Mouse (Mus musculus): ENCODE data around the gene Ddrgk1.

The Ddrgk1 gene

DNA sequence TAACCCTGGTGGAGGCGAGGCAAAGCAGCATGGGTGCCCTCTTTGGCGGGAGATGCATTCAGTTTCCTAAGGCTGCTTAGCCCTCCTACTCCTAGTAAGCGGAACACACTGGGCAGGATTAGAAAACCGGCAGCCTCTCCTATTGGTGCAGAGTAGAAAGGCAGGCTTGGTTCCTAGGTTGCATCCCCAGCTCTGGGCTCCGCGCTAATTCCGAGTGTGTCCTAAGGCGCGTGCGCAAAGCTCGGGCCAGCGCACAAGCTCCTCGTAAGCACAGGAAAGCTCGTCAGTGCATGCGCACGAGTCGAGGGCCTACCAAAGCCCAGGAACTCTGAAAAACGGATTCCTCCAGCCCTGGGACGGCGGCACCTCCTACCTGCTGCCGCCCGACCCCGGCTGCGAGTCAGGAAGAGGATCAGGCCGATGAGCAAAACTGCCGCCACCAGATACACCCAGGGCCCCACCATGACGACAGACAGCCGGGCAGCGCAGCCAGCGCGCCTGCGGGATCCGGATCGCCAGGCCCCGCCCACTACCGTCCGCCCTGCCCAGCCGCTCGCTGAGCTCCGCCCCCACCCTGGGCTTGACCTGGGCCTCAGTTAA lies at the start of gene Ddrgk1:
TSS of gene Ddrgk1 (minus strand) at position 558 of the 600 bp plus-strand sequence.
- DNase-seq (ENCODE audit: low read depth), result peak; percentile 93

DNA sequence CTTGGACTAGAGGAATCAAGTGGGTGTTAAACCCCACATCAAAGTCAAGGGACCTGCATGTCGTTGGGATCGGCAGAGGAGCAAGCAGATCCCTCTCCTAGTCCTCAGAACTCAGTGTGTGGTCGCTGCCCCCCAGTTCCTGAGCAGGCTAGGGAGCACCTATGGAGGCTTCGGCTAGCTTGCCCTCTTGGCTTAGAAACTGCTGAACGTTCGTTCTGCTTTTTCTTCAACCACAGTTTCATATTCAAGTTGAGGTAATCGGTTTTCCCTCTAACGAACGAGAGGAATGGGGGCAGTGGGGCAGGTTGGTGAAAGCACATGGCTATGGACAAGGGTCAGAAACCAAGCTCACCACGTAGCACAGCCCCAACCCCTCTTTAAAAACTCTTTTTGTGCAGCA lies 42.6 kb upstream of the Ddrgk1 start:
- no peak for DNase-seq (ENCODE audit: low read depth)

DNA sequence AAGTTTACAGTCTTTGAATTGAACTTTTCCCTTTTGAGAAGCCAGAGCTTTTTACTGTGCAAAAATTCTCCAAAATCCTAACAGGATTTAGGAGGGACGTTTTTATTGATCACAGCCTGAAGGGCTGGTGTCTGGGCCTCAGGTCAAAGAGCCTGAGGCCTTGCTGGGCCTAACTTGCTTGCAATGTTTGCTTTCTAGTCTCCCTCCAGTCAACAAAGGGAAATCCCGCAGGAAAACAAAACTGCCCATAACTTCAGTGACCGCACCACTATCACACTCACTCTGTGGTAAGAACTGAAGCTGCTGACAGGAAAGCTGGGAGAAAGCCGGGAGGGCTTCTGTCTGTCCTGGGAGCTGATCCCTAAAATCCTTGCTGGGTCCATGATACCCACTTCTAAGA lies 42.1 kb upstream of the Ddrgk1 start:
- DNase-seq (ENCODE audit: low read depth), result no peak

DNA sequence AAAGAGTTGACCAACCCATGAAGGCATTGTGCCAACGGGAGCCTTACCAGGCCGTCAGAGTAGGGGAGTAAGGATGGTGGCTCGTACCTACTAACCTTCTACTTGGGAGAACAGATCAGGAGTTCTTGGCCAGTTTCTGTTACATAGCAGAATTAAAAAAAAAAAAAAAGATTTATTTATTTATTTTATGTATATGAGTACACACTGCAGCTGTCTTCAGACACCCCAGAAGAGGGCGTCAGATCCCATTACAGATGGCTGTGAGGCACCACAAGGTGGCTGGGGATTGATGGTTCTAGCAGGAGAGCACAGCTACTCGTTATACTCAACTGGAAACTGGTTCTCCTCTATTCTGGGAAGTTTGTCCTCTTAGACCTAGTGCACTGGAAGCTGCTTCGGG lies 40.7 kb upstream of the Ddrgk1 start:
- no peak for DNase-seq (ENCODE audit: low read depth)

DNA sequence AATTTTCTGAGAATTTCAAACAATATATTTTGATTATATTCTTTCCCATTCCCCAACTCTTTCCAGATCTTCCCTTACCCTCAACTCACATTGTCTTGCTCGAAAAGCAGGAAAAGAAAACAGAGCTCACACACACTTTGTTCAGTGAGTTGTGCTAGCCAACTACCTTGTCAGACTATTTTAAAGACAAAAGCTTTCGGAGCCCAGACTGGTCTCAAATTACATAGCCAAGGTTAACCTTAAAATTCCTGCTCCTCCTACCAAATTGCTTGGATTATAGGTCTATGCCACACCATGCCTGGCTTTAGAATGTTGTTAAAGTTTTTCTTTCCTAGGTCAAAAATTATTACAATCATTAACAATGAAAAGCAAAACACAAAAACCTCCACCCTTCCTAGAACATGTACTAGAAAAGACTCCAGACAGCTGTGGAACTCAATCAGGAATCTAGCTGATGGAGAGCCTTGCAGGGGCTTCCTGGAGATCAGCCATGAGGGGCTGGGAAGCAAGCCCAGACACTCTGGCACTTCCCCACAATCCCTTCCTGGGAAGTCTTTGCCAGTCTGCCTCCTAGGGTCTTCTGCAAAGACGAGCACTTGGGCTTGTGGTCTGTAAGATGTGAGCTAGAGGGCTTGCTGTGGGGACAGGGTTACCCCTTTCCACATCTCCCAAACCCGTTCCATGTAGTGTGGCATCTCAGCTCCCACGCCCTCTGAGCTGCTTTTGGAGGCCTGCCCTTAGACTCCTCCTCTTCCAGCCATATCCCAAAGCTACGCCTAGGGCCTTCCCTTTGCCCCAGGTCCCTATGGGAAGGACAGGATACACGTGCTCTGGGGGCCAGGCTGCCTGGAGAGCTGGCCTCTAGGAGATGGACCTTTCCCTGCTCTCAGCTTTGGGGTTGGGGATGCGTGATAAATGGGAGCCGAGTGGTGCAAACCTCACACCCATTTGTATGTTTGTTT lies 39.9 kb upstream of the Ddrgk1 start:
- DNase-seq (ENCODE audit: low read depth), result no peak

DNA sequence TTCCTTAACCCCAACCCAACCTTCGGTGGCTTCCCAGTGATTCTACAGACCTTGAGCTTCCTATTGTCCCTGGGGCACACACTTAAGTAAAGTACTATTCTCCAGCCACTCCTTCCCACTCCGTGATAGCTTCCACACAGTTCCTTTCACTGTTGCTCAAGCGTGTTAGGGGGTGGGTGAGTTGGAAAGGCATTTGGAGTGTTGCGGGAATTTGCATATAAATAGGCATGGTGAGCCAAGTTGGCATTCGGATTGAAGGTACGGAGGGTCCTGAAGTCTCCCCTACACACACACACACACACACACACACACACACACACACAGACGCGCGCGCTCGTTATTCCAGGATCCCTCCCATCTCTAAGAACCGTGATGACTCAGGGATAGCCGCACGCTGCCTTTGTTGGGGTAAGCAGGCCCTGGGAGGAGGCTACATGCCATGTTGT lies 33.4 kb upstream of the Ddrgk1 start:
- DNase-seq (ENCODE audit: low read depth), result no peak

DNA sequence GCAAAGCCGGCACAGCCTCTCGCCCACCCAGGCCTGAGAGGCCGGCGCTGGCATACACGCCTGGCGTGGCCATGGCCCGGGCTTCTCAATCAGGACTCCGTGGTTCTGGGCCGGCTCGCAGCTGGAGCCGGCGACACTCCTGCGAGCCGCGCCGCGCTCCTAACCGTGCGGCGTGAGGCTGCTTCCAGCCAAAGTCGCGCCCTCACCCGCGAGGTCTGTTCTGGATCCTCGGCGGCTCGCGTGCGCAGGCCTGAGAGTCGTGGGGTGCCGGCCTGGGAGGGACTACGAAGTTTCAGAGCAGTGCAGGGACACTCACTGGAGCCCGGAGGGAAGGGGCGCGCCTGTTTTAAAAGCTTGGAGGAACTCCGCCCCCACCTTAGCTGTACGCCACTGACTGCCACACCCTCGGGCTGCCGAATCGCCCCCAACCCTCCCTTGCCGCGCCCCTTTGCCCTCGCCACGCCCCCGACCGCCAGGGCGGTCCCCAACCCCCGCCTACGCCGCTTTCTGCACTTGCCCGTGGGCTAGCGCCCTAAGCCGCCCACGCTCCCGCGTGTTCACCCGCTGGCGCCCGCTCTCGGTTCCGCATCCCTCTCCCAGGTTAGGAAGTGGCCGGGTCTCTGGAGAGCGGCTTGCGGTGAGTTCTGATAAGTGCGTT lies 32.8 kb upstream of the Ddrgk1 start, which contains the start of gene Slc4a11:
TSS of gene Slc4a11 (minus strand) at position 367 of the 658 bp plus-strand sequence.
- DNase-seq (ENCODE audit: low read depth), result no peak

DNA sequence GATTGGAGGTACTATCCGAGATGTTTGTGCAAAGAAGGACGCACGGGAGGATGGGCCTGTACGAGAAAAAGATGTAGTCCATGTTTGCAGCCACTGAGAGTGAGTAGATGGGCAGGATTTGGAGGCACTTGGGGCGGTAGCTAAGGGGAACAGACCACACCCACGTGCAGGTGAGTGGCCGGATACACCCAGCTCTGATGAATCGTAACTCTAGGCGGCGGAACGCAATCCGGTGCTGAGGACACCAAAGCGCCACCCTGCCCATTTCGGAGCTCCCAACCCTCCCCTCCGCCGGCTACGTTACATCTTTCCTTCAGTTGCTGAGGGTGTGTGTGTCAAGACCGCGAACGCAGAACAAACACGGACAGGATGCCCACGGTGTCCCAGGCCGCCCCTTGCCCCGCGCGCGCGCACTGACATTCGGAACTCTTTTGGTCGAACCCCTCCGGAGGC lies 32.3 kb upstream of the Ddrgk1 start:
- DNase-seq (ENCODE audit: low read depth), result no peak

DNA sequence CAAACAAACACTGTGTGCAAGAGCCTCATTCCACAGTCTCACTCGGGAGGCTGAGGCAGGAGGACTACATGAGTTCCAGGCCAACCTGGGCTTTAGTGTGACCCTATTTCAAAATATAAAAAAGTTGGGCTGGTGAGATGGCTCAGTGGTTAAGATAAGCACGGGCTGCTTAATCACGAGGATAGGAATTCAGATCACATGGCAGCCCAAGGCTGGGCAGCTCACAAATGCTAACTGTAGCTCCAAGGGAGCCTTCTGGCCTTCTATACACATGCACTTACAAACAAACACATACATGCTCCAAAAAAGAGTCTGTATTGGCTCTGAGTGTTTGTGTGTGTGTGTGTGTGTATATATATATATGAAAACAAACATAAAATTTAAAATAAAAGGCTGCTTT lies 29.1 kb upstream of the Ddrgk1 start:
- no peak for DNase-seq (ENCODE audit: low read depth)

DNA sequence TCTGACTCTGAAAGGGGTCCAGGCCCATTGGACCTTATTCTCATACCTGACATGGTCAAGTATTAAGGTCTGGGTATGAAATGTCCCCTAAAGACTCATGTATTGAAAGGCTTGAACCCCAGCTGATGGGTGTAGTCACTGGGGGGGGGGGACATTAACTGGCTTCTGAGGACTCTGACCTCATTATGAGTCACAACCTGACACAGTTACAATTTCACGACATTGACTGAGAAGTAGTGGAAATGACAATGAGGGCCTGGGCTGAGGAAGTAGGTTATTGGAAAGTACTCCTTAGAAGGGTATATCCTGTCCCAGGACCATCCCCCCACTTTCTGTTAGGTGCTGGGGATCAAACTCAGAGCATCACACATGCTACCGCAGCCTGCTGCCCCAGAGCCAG lies 24.6 kb upstream of the Ddrgk1 start:
- no peak for DNase-seq (ENCODE audit: low read depth)

DNA sequence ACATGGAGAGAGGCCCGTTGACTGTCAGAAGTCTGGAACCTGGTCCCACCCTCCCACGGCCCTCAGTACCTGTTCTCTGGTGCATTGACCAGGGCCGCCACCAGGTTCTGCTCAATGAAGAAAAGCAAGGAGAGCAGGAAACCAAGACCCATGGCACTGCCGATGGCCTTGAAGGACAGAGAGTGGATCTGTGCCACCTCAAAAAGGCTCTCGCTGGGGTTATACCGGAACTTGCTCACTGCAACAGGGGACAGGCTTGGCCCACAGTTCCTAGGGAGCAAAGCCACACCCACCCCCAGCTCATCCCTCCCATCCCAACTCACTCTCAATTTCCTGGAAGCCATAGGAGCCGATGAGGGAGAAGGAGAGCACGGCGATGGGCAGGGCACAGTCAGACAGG lies 21.0 kb upstream of the Ddrgk1 start:
- DNase-seq (ENCODE audit: low read depth), result no peak

DNA sequence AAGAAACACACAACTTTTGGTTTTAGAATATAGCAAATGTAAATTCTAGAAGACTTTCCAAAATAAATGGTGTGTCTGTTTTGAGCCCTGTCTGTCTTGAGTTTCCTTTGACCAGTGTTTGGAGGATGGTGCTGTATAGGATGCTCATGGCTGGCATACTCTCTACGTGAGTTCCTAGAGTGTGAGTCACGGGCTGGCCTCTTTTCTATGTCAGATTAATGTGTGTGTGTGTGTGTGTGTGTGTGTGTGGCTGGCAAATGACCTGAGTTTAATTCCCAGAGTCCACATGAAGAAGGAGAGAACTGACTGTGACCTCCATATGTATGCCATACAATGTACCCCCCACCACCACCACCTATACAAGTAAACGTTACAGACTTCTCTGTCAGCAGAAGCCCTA lies 17.1 kb upstream of the Ddrgk1 start:
- DNase-seq (ENCODE audit: low read depth), result no peak

DNA sequence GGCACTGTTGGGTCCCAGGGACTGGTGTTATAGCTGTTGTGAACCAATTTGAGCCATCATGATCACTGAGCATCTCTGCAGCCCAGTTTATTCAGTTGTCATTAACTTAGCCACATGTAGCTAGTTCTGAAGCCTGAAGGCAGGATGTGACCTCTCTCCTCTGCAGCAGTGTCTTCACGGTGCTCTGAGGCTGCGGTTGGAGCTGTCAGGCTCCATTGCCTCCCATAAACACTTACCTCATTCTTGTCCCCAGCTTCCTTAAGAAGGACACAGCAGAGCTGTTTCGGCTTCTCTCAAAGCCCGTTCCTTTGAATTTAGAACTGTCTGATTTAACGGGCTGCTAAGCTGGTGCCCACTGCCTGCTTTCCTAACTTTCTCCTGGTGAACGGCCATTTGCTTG lies 15.4 kb upstream of the Ddrgk1 start:
- no peak for DNase-seq (ENCODE audit: low read depth)

DNA sequence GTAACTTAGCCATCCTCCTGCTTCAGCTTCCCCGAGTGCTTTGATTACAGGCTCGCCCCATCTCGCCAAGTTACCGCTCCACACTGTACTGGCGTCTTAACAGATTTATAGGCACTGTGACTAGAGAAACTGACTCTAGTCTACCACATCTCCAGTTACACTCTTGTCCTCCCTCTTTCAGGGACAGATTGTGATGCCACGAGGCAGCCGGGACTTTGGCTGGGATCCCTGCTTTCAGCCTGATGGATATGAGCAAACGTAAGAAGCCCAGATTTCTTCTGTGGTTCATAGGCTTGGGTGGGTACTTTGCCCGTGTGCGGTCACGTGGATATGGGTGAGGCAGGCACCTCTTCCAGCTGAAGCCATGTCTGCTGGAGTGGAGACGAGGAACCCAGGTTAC lies 14.7 kb upstream of the Ddrgk1 start:
- DNase-seq (ENCODE audit: low read depth), result no peak

DNA sequence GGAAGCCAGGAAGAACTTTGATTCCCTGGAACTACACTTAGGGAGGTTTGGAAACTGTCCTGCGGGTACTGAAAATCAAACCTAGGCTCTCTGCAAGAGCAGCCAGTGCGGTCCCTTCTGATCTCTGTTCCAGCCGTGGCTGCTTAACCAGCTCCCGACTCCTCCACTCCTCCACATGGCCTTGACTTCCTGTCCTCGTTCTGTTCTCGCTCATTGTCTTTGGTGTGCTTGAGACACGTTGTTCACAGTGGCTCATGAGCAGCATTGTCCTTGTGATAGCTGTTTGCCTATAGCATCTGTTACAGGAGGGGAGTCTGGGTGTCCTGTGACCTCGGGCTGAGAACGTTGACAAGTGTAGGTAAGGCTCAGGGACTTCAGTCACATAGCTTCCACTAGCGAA lies 12.8 kb upstream of the Ddrgk1 start:
- DNase-seq (ENCODE audit: low read depth), result no peak

DNA sequence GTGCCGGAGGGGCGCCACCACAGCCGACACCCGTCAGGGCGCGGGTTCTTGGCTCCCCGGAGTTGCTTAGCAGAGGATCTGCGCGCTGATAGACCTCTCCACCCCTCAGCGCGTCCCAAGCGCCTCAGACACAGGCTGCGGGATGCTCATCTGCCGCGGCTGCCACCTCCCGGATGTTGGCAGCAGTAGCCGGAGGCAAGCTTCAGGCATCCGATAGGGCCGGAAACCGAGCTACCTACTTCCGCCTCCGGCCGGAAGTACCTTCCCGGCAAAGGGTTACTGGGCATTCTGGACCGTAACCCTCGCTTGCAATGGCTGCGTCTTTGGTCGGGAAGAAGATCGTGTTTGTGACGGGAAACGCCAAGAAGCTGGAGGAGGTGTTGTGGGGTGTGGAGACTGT lies 3.1 kb upstream of the Ddrgk1 start, which contains the start of gene Itpa:
TSS of gene Itpa (plus strand) at position 52 of the 400 bp plus-strand sequence.
- DNase-seq (ENCODE audit: low read depth), result peak; percentile 51

DNA sequence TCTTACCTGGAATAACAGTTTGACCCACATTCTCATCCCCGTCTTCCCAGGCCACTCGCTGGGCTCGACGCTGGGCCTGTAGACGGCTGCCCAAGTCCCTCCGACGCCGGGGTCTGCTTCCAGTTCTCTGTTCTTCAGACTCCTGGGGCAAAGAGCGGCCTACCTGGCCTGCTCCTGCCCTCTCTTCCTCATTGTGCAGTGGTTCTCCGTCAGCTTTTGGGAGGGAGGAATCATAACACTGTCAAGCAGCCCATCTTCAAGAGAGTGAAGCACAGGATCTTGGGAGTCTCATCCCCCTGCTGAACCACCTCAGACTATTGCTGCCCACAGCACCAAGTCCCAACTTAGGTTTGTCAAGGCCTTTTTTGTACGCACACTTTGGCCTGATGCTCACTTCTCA lies 1.1 kb downstream of the Ddrgk1 start:
- no peak for DNase-seq (ENCODE audit: low read depth)

DNA sequence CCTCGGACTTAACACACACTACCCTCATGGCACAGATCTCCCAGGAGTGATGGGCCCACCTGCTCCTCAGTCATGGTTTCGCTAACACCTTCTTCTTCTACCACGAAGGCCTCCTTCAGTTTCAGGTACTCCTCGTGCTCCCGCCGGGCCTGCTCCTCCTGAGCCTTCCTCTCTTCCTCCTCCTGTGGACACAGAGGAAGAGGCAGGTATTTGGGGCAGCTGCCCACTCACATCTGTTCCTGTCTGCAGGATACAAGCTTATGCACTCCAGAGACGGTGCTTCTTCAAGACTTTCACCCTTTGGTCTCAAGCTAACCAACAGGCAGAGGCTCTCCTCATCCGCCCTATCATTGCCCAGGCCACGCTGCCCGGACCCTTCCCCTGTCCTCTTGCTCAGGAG lies 5.9 kb downstream of the Ddrgk1 start:
- no peak for DNase-seq (ENCODE audit: low read depth)

DNA sequence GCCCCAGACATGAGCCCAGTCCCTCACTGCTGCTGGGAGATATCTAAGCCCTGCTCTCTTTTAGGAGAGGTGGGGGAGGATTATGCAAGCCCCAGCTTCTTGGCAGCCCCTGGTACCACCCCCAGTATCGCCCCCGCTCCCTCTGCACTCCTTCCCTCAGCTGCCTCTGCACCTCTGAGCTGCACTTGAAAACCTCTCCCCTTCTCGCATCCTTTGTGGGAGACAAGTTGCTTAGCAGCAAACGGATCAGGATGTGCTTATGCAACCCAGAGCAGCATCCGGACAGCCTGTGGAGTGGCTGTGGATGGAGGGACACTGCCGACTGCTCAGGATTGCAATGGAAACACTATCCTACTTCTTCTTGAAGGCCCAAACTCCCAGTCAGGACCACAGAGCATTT lies 6.9 kb downstream of the Ddrgk1 start:
- DNase-seq (ENCODE audit: low read depth), result no peak

DNA sequence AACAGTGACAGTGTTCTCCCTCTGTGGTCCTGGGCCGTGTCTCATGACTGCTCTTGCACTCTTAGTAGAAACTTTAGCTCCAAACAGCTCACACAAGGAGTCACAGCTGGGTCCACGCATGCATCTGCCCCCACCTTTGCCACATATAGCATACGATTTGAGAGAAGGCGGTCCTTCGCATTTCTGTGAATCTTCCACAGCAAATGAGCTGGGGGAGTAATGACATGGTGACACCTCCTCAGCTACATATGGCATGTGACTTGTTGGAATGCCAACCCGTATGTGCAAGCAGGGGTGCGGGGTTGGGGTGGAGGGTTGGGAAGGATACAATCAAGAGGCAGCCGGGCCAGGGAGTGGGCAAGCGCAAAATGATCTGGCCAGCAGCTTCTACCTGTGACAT lies 7.9 kb downstream of the Ddrgk1 start:
- no peak for DNase-seq (ENCODE audit: low read depth)

DNA sequence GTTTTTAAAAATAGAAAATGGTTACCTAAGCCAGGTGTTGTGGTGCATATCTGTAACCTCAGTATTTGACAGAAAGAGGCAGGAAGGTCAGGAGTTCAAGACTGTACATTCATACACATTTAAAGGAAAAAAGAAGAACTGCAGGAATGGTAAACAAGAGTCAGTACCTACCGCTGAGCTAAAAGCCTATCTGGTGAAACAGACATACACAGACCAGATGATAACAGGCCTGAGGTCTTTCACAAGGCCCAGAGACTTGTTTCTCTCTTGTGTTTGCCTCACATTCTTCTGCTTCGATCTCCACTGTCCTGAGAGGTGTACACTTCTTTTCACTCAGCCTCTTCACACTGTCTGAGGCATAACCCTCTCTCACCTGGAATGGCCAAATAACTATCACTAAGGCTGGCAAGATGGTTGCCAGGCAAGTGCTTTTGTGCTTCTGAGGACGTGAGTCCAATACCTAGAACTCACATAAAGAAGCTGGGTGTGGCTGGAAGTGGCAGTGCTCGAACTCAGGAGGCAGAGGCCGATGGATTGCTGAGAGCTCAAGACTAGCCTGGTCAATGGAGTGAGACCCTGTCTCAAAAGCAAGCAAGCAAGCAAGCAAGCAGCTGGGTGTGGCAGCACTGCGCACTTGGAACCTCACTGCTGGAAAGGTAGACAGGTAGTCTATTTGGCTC lies 8.7 kb downstream of the Ddrgk1 start:
- no peak for DNase-seq (ENCODE audit: low read depth)

DNA sequence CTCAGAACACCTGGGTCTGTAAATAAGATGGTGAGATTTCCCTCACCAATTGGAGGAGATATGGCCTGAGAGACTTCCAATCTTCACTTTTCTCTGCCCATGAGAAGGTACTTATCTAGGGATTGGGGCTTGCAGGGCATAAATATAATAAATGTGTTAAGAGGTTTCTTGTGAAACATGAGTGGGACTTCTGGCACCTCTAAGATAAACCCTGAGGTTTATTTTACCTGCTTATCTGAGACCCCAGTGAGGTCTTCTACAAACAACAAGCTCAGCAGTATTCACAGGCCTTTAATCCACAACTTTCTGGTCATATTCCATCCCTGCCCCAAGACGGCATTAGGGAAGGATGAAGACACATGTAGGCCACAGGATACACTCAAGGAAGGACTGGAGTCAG lies 10.7 kb downstream of the Ddrgk1 start:
- no peak for DNase-seq (ENCODE audit: low read depth)

Measured in fibroblast of lung, adult 2 months (primary cell).